Mouse (Mus musculus) left cerebral cortex, adult 9 months (tissue): Measurements from ENCODE around the gene B230307C23Rik.
"Not testable (repeated sequence)": the region's sequence is repeated elsewhere in the genome, so short reads cannot be mapped to it uniquely, and the experiment has no call there.

Experiments used
- DNase-seq, 2 experiments: peaks; one replicate each; pipeline ENCODE4 v3.0.0; 2022; ENCODE audit warnings: low spot score in 2 of 2

Gene B230307C23Rik

GRCm38 (mm10) chr16:97997383-97997731 lies 242 bp downstream of the B230307C23Rik start:
- not testable (repeated sequence) for DNase-seq

DNA sequence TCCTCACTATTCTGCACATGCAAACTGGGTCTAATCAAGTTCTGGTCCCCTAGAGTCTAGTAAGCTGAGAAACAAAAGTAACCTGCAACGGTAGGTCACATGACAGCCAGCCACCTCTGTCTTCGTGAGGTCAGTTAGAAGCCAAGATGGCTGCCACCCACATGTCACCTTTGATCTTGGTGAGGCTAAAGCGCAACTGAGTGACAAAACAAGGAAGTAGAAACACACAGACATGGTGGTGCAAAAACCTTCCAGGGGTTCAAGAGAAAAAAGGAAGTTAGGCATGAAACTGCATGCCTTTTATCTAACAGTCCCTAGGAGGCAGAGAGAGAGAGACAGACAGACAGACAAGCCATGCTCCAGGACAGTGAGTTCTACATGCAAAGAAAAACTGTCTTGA lies 25.0 kb downstream of the B230307C23Rik start:
- DNase-seq: no peak

DNA sequence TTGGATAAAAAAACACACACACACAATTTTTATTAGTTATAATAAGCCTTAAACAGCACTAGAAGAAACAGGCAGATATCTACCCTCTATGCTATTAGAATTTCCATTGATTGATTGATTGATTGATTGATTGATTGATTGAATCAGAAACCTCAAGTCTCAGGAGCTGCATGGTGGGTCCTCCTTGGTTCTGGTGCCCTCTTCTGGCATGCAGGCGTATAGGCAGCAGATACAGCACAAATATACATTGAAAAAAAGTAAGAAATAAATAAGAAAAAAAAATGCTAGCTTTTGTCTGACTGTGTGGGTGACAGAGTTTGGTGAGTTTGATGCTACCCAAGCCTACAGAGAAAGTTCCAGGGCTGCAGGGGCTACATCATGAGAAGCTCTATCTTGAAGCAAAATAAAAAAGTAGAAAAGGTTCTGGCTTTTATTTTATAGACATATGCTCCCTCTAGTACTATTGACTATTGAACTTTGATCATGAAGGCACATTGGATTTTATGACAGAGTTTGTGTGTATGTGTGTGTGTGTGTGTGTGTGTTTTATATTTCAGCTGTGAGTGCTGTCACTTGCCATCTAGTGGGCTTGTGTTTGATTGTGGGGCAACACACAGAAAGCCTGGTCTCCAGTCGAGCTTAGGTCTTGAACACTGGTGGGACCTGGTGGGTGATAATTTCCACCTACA lies 25.7 kb downstream of the B230307C23Rik start:
- no peak for DNase-seq

- DNase-seq: not testable (repeated sequence)
Observed at GRCm38 (mm10) chr16:98026186-98026585, 29.1 kb downstream of the B230307C23Rik start.

GRCm38 (mm10) chr16:98034971-98035370 lies 37.9 kb downstream of the B230307C23Rik start:
- not testable (repeated sequence) for DNase-seq

DNA sequence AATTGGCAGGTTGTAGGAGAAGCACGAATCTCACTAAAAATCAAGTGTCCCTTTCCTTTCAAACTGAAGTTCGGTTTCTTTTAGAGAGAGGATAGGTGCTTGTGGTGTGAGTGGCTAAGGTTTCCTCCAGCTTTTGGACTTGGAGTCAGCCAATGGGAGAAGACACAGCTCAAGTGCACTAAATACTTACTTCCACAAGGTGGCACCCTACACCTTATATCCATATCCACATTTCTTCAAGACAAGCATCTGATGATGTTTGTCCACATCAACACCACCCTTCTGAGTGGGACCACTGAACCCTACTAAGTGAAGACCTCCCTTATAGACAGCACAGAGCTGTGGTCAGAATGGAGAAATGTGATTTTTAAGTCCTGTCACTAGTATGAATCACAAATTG lies 44.6 kb downstream of the B230307C23Rik start:
- DNase-seq: peak in 1 of 2 experiments; percentile 11

DNA sequence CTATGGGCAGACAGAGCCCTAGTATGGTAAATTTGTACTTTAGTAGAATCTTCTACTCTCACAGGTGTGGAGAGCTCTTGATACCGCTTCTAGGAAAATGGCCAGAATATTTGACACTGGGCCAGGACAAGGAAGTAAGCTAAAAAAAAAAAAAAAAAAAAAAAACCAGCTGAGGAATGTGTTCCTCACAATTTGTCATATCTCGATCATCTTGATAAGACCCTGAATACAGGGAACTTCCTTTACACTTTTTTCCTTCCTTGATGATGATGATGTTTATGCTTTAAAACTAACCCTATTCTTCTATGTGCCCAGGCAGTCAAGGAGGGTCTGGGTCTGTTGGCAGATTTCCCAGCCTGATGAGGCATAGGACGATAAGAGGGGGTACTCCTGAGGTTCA lies 82.3 kb downstream of the B230307C23Rik start:
- not testable (repeated sequence) for DNase-seq

GRCm38 (mm10) chr16:98081140-98081539 lies 84.0 kb downstream of the B230307C23Rik start:
- DNase-seq: not testable (repeated sequence)
